Mouse (Mus musculus) urinary bladder, postnatal 14 days (tissue): Measurements from ENCODE around the gene Kalrn.

Experiments used
- DNase-seq: peaks from one replicate; pipeline ENCODE4 v3.0.0; 2021; ENCODE audit warnings: low spot score

Gene Kalrn

DNA sequence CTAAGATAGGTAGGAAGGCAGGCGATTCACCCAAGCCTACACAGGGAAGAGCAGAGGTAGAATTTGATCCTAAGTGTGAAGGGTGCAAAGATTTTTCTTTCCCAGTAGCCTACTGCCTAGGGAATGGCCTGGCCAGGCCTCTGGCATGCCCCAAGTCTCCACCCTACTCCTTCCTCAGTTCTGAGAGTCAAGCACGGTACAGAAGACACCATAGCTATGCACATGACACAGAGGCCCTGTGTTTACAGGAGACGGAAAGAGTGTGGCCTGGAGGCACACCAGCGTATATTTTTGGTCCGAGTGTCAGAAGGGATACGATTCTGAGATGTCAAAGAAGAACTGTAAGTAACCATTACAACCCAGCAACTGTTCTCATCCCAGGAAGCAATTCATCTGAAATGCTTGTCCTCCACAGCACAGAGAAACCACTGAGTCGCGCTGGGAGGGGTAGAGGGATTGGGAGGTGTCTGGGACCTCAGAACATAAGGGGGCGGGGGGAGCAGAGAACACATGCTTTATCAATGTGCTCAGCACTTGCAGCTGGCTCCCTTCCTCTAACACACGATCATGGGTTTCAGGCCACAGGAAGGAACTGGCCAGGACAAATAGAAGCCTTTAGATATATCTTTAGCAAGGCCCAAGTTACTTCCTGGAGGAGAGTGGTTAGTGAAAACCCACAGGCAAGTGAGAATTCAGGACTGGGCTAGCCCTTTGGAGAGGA, 536.8 kb downstream of the Kalrn start:
- DNase-seq, result no peak

DNA sequence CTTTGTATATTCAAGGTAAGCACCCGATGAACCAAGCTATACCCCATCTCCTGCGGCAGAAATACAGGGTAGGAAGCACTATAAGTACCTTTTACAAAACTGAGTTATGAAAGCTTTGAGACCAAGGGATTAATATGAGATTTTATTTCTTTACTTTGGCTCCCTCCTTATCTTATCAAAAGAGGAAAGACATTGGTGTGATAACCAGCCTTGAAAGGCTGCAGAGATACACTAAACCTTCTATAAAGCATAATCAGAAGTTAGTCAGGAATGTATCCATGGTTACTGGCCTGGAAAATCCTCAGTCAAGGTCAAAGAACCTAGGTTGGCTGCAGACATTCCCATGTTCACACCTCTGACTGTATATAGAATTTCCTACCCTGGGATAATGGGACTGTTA, 537.6 kb downstream of the Kalrn start:
- DNase-seq, result no peak

DNA sequence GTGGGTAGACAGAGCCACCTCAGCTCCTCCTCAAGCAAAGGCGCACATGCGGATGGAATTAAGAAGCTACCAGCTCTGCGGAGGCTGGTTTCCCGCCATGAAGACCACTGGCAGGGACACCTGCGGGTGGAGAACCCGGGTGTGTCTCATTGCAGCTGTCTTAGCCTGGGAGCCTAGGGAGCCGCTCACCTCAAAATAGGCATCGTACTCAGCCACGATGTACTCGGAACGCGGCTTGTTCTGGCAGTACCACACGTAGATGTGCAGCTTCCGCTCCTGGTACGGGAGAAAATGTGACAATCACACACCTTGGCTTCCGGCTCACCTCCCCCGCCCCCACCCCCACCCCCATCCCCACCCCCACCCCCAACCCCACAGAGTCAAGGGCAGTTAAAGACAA, 539.1 kb downstream of the Kalrn start:
- DNase-seq, result no peak

GRCm38 (mm10) chr16:34032011-34032645, 541.2 kb downstream of the Kalrn start:
- DNase-seq, result no peak

DNA sequence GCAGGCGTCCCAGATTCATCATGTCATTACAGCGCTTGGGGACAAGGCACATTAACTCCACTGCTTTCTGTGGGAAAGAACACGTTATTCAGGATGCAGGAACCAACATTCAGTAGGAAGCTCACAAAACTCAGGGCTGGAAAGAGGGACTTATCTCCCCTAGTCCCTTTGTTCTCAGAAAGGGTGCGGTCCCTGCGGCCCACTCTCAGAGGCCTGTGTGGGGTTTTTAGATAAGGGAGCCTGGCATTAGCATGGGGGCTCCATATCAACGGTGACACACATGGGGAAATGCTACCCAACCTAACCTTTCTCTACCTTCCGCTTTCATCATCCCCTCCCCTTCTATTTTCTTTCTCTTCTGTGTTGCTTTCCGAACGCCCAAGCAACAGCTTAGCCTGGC, 541.8 kb downstream of the Kalrn start:
- no peak for DNase-seq

DNA sequence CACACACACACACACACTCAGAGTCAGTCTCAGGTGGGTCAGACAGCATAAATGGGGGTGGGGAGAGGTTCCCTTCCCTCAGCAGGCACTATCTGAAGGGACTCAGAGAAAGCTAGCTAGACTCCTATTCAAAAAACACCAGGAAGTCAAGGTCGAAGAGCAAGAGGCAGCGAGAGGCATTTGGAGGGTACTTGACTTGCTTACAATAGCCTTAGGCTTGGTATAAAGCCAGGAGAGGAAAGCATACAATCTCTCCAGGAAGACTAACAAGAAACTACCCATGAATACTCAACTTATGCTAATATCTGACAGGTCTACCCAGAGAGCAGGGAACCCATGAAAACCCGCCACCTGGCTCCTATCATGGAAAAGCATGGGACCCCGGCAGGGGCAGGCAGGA, 543.0 kb downstream of the Kalrn start:
- no peak for DNase-seq

GRCm38 (mm10) chr16:34029790-34030189, 543.5 kb downstream of the Kalrn start:
- DNase-seq, result no peak

GRCm38 (mm10) chr16:34017241-34017640, 556.1 kb downstream of the Kalrn start:
- no peak for DNase-seq

- DNase-seq, result no peak
Observed at GRCm38 (mm10) chr16:34011991-34012845, 561.1 kb downstream of the Kalrn start.

DNA sequence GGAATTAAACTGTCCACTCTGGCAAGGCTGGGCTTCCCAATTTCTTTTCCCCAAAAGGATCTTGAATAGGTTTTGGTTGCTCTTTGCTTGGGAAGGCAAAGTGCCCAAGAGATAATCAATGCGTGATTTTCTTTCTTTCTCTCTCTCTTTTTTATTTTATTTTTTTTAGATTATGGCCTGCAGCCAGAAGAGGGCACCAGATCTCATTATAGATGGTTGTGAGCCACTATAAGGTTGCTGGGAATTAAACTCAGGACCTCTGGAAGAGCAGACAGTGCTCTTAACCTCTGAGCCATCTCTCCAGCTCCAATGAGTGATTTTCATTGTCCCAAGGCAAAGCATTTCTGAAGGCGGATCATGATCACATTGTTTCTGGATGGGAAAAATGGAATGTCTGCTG, 563.8 kb downstream of the Kalrn start:
- DNase-seq, result no peak

- no peak for DNase-seq
Observed at GRCm38 (mm10) chr16:34005986-34006385, 567.3 kb downstream of the Kalrn start.

DNA sequence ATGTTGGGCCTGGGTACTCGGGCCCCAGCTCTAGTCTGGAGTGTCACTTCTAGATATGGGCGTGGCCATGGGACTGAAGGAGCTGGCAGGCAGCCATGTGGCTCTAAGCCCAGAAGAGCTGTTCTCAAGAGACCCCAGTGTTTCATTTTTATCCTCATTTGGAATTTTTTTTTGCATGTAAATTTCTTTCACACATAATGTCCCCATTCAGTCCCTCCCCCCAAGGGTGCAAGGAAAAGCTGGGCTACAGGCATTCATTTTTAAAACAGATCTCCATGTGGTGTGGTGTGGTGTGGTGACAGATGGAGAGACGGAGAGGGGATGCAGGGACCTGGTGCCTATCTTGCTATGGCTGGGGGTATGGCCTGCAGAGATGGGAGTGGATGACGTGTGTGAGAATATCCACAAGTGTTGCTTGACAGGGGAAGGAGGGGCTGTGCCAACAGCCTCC, 569.2 kb downstream of the Kalrn start:
- DNase-seq, result no peak

DNA sequence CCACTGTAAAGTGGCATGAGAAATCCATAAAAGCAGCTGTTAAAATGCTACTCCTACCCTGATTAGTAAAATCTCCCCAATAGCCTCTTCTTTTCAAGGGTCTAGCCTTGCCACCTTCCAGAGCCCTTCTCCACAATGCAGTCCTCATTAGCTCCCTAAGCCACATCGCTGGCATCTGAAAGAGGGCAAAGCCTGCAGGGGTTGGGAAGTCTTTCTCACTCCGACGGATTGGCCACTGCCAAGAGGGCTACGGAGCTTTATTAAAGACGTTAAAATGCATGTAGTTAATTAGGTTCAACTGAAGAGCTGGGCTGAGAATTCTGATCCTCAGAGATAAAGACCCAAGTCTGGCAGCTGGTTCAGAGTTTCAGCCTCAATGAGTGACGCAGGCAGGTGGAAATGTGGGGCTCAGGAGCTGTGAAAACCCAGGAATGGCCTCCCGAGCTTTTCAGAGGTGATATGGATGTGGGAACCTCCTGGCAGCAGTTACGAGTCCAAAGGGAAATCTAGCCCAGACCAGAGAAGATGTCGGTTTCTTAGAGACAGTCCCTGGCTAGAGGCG, 569.7 kb downstream of the Kalrn start:
- DNase-seq, result no peak

- DNase-seq, result peak; percentile 49
Observed at GRCm38 (mm10) chr16:34000715-34001114, 572.6 kb downstream of the Kalrn start.

DNA sequence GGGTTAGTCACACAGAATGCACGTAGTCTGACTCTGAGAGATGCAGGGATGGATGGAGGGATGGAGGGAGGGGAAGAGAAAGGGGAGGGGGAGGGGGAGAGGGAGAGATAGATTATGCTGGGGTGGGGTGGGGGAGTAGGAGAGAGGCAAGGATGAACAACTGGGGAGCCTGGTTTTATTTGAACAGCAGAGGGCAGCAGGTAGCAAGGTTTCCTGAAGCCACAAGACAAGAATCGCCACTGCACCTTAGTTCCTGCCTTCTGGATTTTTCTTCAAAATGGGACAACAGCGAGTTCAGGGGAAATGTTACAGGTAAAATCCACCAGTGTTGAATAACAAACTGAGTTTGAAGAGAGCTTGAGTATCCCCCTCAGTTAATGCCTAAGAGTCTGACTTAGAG, 573.9 kb downstream of the Kalrn start:
- peak; percentile 55 for DNase-seq

DNA sequence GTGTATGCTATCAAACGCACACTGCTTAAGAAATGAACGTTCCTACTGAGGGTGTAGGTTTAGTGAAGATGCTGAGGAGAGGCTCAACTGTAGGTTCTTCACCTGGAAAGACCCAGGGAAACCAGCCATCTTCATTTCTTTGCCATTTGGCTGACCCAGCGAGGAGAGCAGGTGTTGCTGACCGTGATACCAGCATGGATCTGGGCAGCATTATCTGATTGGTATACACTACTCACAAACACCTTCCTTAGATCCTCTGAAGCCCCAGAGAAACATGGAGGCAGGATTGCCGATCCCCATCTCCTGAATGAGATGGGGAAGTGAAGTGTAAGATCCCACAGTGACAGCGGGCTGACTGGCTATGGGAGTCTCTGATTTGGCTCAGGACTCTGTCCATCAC, 575.3 kb downstream of the Kalrn start:
- no peak for DNase-seq

DNA sequence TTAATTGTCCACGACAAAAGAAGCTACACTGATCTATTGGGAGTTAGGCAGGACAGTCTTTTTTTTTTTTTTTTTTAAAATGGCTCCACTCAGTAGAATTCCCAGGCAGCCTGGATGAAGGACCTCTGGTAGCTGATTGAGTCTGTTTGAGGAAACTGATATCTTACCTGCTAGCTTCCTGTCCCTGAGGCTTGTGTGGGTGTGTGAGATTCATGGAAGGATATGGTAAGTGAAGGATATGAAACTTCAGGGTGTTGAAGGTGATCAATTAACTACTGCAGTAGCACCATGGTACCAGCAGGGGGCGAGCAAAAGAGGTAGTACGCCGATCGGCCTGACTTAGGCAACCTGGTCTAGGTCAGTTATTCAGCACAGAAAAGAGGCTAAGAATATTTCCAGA, 577.3 kb downstream of the Kalrn start:
- DNase-seq, result peak; percentile 68

GRCm38 (mm10) chr16:33995496-33995895, 577.8 kb downstream of the Kalrn start:
- no peak for DNase-seq

DNA sequence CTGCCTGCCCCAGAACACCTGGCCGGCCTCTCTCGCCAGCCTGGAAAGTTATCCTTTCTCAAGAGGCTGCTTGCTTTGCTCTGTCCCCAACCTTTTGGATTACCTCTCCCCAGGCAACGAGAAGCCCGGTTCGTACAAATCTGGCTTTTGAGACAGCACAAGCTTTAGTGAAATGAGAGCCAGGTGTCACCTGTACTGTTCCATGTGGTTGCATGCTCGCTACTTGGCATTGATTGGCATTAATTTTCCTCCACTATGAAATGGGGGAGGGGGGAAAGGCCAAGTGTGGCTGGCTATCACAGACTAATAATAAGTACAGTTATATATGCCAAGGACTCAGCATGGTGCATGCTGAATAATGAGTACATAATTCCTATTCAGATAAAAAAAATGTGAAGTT, 579.0 kb downstream of the Kalrn start:
- DNase-seq, result no peak

DNA sequence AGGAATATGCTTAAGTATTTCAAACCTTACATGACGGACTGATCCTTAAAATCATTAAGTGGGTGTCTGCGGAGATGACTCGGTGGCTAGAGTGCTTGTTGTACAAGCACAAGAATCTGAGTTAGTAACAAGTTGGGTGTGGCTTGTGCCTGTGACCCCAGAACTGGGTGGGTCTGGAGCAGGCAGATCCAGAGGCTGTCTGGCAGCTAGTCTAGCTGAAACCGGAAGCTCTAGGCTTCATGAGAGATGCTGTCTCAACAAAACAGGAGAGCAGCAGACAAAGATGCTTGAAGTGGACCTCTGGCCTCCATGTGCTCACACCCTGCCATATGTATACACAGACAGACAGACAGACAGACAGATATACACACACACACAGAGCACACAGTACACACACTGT, 582.6 kb downstream of the Kalrn start:
- DNase-seq, result peak; percentile 10

GRCm38 (mm10) chr16:33989106-33989505, 584.2 kb downstream of the Kalrn start:
- DNase-seq, result no peak

DNA sequence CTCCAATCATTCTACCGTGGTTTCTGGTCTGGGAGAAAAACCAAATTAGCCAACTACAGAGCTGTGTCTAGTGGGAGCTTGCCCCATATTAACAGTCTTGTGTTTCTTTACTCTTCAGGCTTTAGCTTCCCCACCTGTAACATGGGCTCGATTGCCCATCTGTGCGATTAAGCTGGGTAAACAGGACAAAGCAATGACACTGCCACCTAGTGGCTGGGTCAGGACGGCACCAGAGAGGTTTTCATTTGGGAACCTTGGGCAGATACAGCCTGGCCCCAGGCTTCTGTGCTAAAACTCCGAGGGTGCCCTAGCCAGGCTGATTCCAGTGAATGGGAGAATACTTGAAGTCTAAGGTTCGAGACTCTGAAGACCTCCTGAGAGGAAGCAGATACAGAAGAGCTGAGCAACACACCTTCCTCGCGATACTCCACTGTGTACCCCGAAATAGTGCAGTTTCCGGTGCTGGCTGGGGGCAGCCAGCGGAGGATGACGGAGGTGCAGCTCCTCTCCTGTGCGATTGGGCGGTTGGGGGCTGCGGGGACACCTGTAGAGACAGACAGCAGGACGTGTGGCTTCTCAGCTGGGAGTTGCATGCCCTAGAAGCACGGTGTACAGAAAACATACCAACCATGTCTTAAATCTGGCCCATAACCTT, 584.8 kb downstream of the Kalrn start:
- peak; percentile 65 for DNase-seq
